Mouse (Mus musculus): ENCODE data around the gene Klf16.
A peak's percentile ranks its signal among the peaks of the same experiment; 100 is the strongest.

DNA sequence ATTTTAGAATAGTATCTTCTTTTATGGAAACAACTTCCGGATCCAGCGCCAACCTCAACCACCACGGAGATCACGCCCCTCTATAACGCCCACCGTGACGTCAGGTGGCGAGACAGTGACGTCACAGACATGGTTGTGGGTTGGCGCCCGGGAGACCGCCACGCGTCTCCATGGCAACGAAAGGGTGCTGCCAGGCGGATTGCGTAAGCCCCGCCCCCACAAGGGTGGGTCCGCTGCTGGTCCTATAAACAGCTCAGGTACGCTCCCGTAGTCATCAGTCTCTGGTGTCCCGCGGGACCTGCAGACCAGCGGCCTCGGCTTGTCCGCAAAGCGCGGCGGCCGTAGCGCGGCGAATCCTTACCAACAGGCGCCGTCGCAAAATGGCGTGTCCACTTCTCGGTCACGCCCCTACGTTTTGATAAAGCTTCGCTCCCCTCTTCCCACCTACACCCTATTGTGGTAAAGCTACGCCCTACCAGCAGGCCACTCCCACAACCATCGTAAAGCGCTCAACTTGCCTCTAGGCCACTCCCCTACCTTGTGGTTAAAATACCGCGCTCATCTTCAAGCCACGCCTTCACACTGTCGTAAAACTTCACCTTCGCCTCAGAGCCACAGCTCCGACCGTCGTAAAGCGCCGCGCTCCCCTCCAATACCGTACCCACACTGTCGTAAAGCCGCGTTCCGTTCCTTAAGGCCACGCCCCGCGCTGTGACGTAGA lies 45.0 kb upstream of the Klf16 start:
- TF ChIP-seq POLR2A (IDR thresholded peaks at IDR 0.05; ENCODE audit: insufficient read depth, low read depth, low read length) (peak; percentile 91), CTCF (IDR thresholded peaks at IDR 0.05) (no peak), EP300 (IDR thresholded peaks at IDR 0.05; ENCODE audit: insufficient read depth, low read depth, low read length) (peak; percentile 91)

All from heart, adult 2 months (tissue).